Mouse (Mus musculus): ENCODE measurements around the gene Tut1. TPM values are rescaled to one million over a fixed set of nuclear protein-coding genes. Genes with fewer than 3 reads are reported as not detected.
A peak's percentile ranks its signal among the peaks of the same experiment; 100 is the strongest.
"Not testable (repeated sequence)": the region's sequence is repeated elsewhere in the genome, so short reads cannot be mapped to it uniquely, and the experiment has no call there.

Gene Tut1
- polyA plus RNA-seq, 1 experiment = 16.8 TPM

- Histone ChIP-seq H3K27ac (ENCODE audit: insufficient read depth, low read length) (peak overlapping the region; percentile 76), H3K4me1 (ENCODE audit: control insufficient read depth, insufficient read depth, low read length) (peaks cover 39% of the 10 kb centered on the region), H3K4me3 (ENCODE audit: insufficient read depth, low read length) (no peak overlapping the region)
- TF ChIP-seq POLR2A (IDR thresholded peaks at IDR 0.05; ENCODE audit: low read depth, low read length) (no peak), CTCF (IDR thresholded peaks at IDR 0.05; ENCODE audit: borderline replicate concordance, insufficient read depth, low read length) (no peak)
Measured at GRCm38 (mm10) chr19:8994813-8995607, 41.4 kb downstream of the Tut1 start.

DNA sequence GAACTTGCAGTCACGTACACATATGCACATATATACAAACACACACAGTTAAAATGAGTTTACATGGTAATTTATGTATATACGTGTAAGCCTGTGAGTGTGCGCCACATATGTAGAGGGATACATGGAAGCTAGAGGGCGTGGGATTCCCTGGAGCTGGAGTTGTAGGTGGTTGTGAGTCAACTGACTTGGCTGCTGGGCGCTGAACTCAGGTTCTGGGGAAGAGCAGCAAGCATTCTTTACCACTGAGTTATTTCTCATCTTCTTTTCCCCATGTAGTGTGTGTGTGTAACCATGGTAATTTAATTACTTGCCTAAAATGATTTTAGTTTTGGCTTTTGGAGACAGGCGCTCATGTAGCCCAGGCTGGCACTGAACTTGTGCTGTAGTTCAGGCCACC, 43.0 kb downstream of the Tut1 start:
- Histone ChIP-seq H3K4me3 (ENCODE audit: insufficient read depth, low read length) (no peak overlapping the region), H3K27ac (ENCODE audit: insufficient read depth, low read length) (peak overlapping the region; percentile 92), H3K4me1 (ENCODE audit: control insufficient read depth, insufficient read depth, low read length) (peaks cover 39% of the 10 kb centered on the region)
- 0 out of 2 replicates have a peak, but pooled peaks have one; percentile 12 for TF ChIP-seq POLR2A (IDR thresholded peaks at IDR 0.05; ENCODE audit: low read depth, low read length)
- TF ChIP-seq CTCF (IDR thresholded peaks at IDR 0.05; ENCODE audit: borderline replicate concordance, insufficient read depth, low read length) = 0 out of 2 replicates have a peak, but pooled peaks have one; percentile 8

- H3K4me3 ChIP-seq (ENCODE audit: insufficient read depth, low read length) = no peak overlapping the region
- TF ChIP-seq POLR2A (IDR thresholded peaks at IDR 0.05; ENCODE audit: low read depth, low read length) = 0 out of 2 replicates have a peak, but pooled peaks have one; percentile 6
- no peak for TF ChIP-seq CTCF (IDR thresholded peaks at IDR 0.05; ENCODE audit: borderline replicate concordance, insufficient read depth, low read length)
- H3K27ac ChIP-seq (ENCODE audit: insufficient read depth, low read length) = peak overlapping the region; percentile 92
- H3K4me1 ChIP-seq (ENCODE audit: control insufficient read depth, insufficient read depth, low read length) = peaks cover 39% of the 10 kb centered on the region
Measured at GRCm38 (mm10) chr19:8997546-8997945, 43.9 kb downstream of the Tut1 start.

DNA sequence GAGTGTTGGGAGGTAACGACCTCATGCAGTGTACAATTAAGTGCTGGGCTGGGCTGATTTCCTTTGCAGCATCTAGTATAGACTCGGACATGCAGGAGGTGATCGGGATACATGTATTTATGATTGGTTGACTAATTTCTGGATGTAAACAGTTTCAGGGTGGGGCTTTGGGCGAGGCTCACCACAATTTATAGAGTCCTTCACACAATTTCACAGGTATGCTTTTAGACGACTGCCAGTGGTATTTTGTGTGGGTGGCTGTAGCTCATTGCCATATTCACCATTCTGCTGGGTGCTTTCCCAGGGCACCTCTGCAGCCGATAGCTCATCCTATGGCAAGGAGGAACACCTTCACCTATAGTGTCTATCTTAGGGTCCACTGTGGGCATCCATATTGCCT, 44.9 kb downstream of the Tut1 start:
- H3K4me1 ChIP-seq (ENCODE audit: control insufficient read depth, insufficient read depth, low read length) = peaks cover 36% of the 10 kb centered on the region
- no peak for TF ChIP-seq CTCF (IDR thresholded peaks at IDR 0.05; ENCODE audit: borderline replicate concordance, insufficient read depth, low read length)
- TF ChIP-seq POLR2A (IDR thresholded peaks at IDR 0.05; ENCODE audit: low read depth, low read length) = no peak
- H3K4me3 ChIP-seq (ENCODE audit: insufficient read depth, low read length) = no peak overlapping the region
- peak overlapping the region; percentile 75 for H3K27ac ChIP-seq (ENCODE audit: insufficient read depth, low read length)

GRCm38 (mm10) chr19:8999223-8999622, 45.6 kb downstream of the Tut1 start:
- Histone ChIP-seq H3K4me3 (ENCODE audit: insufficient read depth, low read length) (no peak overlapping the region), H3K4me1 (ENCODE audit: control insufficient read depth, insufficient read depth, low read length) (peaks cover 33% of the 10 kb centered on the region), H3K27ac (ENCODE audit: insufficient read depth, low read length) (peak overlapping the region; percentile 75)
- no peak for TF ChIP-seq POLR2A (IDR thresholded peaks at IDR 0.05; ENCODE audit: low read depth, low read length)
- no peak for TF ChIP-seq CTCF (IDR thresholded peaks at IDR 0.05; ENCODE audit: borderline replicate concordance, insufficient read depth, low read length)

- H3K4me1 ChIP-seq (ENCODE audit: control insufficient read depth, insufficient read depth, low read length); H3K4me3 ChIP-seq (ENCODE audit: insufficient read depth, low read length); H3K27ac ChIP-seq (ENCODE audit: insufficient read depth, low read length): not testable (repeated sequence)
Measured at GRCm38 (mm10) chr19:9006915-9007314, 53.3 kb downstream of the Tut1 start.

Other genes with a start within 250 kb of the Tut1 start
- gene Slc3a2, start 230.5 kb upstream of the Tut1 start, polyA plus RNA-seq (2011; ENCODE audit: insufficient read length, low read depth, missing spikeins) = 203 and 309 TPM in 2 replicates
- 46.5 and 52.3 TPM in 2 replicates for gene Wdr74, start 218.0 kb upstream of the Tut1 start, polyA plus RNA-seq (2011; ENCODE audit: insufficient read length, low read depth, missing spikeins)
- not detected in 2 replicates for gene 1700092M07Rik, start 213.1 kb upstream of the Tut1 start, polyA plus RNA-seq (2011; ENCODE audit: insufficient read length, low read depth, missing spikeins)
- 97.6 and 114 TPM in 2 replicates for gene Stx5a, start 212.4 kb upstream of the Tut1 start, polyA plus RNA-seq (2011; ENCODE audit: insufficient read length, low read depth, missing spikeins)
- gene Nxf1, start 196.8 kb upstream of the Tut1 start, polyA plus RNA-seq (2011; ENCODE audit: insufficient read length, low read depth, missing spikeins) = 172 and 183 TPM in 2 replicates
- gene Tmem223, start 182.9 kb upstream of the Tut1 start, polyA plus RNA-seq (2011; ENCODE audit: insufficient read length, low read depth, missing spikeins) = 34.7 and 36.7 TPM in 2 replicates
- gene Tmem179b, start 179.4 kb upstream of the Tut1 start, polyA plus RNA-seq (2011; ENCODE audit: insufficient read length, low read depth, missing spikeins) = 41.7 and 49.2 TPM in 2 replicates
- gene Taf6l, start 167.4 kb upstream of the Tut1 start, polyA plus RNA-seq (2011; ENCODE audit: insufficient read length, low read depth, missing spikeins) = 15.7 and 22.7 TPM in 2 replicates
- 93.9 and 96.0 TPM in 2 replicates for gene Polr2g, start 155.3 kb upstream of the Tut1 start, polyA plus RNA-seq (2011; ENCODE audit: insufficient read length, low read depth, missing spikeins)
- 1.4 and 2.0 TPM in 2 replicates for gene Zbtb3, start 151.3 kb upstream of the Tut1 start, polyA plus RNA-seq (2011; ENCODE audit: insufficient read length, low read depth, missing spikeins)
- 52.8 and 68.7 TPM in 2 replicates for gene Ttc9c, start 134.5 kb upstream of the Tut1 start, polyA plus RNA-seq (2011; ENCODE audit: insufficient read length, low read depth, missing spikeins)
- 78.5 and 98.7 TPM in 2 replicates for gene Hnrnpul2, start 133.8 kb upstream of the Tut1 start, polyA plus RNA-seq (2011; ENCODE audit: insufficient read length, low read depth, missing spikeins)
- gene AC129217.1, start 124.1 kb upstream of the Tut1 start, polyA plus RNA-seq (2011; ENCODE audit: insufficient read length, low read depth, missing spikeins) = 43.8 and 73.0 TPM in 2 replicates
- gene Bscl2, start 116.4 kb upstream of the Tut1 start, polyA plus RNA-seq (2011; ENCODE audit: insufficient read length, low read depth, missing spikeins) = 41.2 and 50.0 TPM in 2 replicates
- gene Gng3, start 114.7 kb upstream of the Tut1 start, polyA plus RNA-seq (2011; ENCODE audit: insufficient read length, low read depth, missing spikeins) = not detected in 2 replicates
- 5.9 and 9.0 TPM in 2 replicates for gene Lrrn4cl, start 103.1 kb upstream of the Tut1 start, polyA plus RNA-seq (2011; ENCODE audit: insufficient read length, low read depth, missing spikeins)
- gene Ubxn1, start 82.4 kb upstream of the Tut1 start, polyA plus RNA-seq (2011; ENCODE audit: insufficient read length, low read depth, missing spikeins) = 104 and 112 TPM in 2 replicates
- gene Uqcc3, start 72.9 kb upstream of the Tut1 start, polyA plus RNA-seq (2011; ENCODE audit: insufficient read length, low read depth, missing spikeins) = 16.3 and 22.3 TPM in 2 replicates
- 11.7 and 28.6 TPM in 2 replicates for gene Lbhd1, start 70.1 kb upstream of the Tut1 start, polyA plus RNA-seq (2011; ENCODE audit: insufficient read length, low read depth, missing spikeins)
- not detected in 2 replicates for gene Gm49403, start 69.9 kb upstream of the Tut1 start, polyA plus RNA-seq (2011; ENCODE audit: insufficient read length, low read depth, missing spikeins)
- gene 1810009A15Rik, start 65.0 kb upstream of the Tut1 start, polyA plus RNA-seq (2011; ENCODE audit: insufficient read length, low read depth, missing spikeins) = 61.7 and 68.8 TPM in 2 replicates
- 16.8 and 18.4 TPM in 2 replicates for gene Gm49416, start 64.9 kb upstream of the Tut1 start, polyA plus RNA-seq (2011; ENCODE audit: insufficient read length, low read depth, missing spikeins)
- gene Ints5, start 60.8 kb upstream of the Tut1 start, polyA plus RNA-seq (2011; ENCODE audit: insufficient read length, low read depth, missing spikeins) = 20.2 and 23.1 TPM in 2 replicates
- 176 and 190 TPM in 2 replicates for gene Ganab, start 55.8 kb upstream of the Tut1 start, polyA plus RNA-seq (2011; ENCODE audit: insufficient read length, low read depth, missing spikeins)
- 26.7 and 28.9 TPM in 2 replicates for gene B3gat3, start 33.5 kb upstream of the Tut1 start, polyA plus RNA-seq (2011; ENCODE audit: insufficient read length, low read depth, missing spikeins)
- gene Rom1, start 24.5 kb upstream of the Tut1 start, polyA plus RNA-seq (2011; ENCODE audit: insufficient read length, low read depth, missing spikeins) = 2.7 and 3.5 TPM in 2 replicates
- 26.2 and 28.2 TPM in 2 replicates for gene Eml3, start 24.3 kb upstream of the Tut1 start, polyA plus RNA-seq (2011; ENCODE audit: insufficient read length, low read depth, missing spikeins)
- 101 and 102 TPM in 2 replicates for gene Mta2, start 12.0 kb upstream of the Tut1 start, polyA plus RNA-seq (2011; ENCODE audit: insufficient read length, low read depth, missing spikeins)
- 882 and 905 TPM in 2 replicates for gene Eef1g, start 13.2 kb downstream of the Tut1 start, polyA plus RNA-seq (2011; ENCODE audit: insufficient read length, low read depth, missing spikeins)
- gene Ahnak, start 35.4 kb downstream of the Tut1 start, polyA plus RNA-seq (2011; ENCODE audit: insufficient read length, low read depth, missing spikeins) = 559 and 687 TPM in 2 replicates
- gene Scgb1a1, start 134.1 kb downstream of the Tut1 start, polyA plus RNA-seq (2011; ENCODE audit: insufficient read length, low read depth, missing spikeins) = not detected in 2 replicates
- gene Asrgl1, start 181.8 kb downstream of the Tut1 start, polyA plus RNA-seq (2011; ENCODE audit: insufficient read length, low read depth, missing spikeins) = 2.8 and 3.3 TPM in 2 replicates